Mouse (Mus musculus) CH12.LX (cell line): ENCODE data around the gene Eefsec. TPM values are rescaled to one million over a fixed set of nuclear protein-coding genes. Genes with fewer than 3 reads are reported as not detected.

Experiments
- DNase-seq: peaks from one replicate; pipeline ENCODE4 v3.0.0-alpha.2; 2013; ENCODE audit errors: extremely low read depth
- H3K27ac ChIP-seq: 2 replicates; pipeline ENCODE4 v1.5.1; 2012; ENCODE audit warnings: low read depth, mild to moderate bottlenecking, control low read depth, moderate library complexity; ENCODE audit not compliant: insufficient read depth
- H3K27me3 ChIP-seq: replicated peaks from 2 replicates; pipeline ENCODE3; 2012; ENCODE audit warnings: inconsistent platforms
- H3K36me3 ChIP-seq, 2 experiments: replicated peaks in 1 of 2; 2 replicates each; pipeline versions ENCODE3 to v1.6.1; 2012; ENCODE audit warnings: inconsistent platforms in 1 of 2, low read length in 1 of 2, mild to moderate bottlenecking in 1 of 2, mixed read lengths in 1 of 2, moderate library complexity in 1 of 2; ENCODE audit not compliant: control insufficient read depth in 1 of 2, insufficient read depth in 1 of 2
- H3K4me1 ChIP-seq, 2 experiments: 2 replicates each; pipeline ENCODE4 v1.6.1; 2012; ENCODE audit warnings: inconsistent platforms in 1 of 2, moderate library complexity in 1 of 2; ENCODE audit not compliant: insufficient read depth in 2 of 2, control insufficient read depth in 1 of 2
- H3K4me2 ChIP-seq: 2 replicates; pipeline ENCODE4 v1.6.1; 2012; ENCODE audit warnings: low read depth, mild to moderate bottlenecking, control low read depth; ENCODE audit not compliant: poor library complexity, insufficient read depth, severe bottlenecking
- H3K4me3 ChIP-seq, 3 experiments: fragments of 150-350 bp in 1 of 3; sonication (generic) in 1 of 3; replicated peaks in 1 of 3; 2 replicates each; pipeline versions ENCODE3 to v1.5.1; 2011 to 2012; ENCODE audit warnings: low read depth in 2 of 3, low read length in 2 of 3, mild to moderate bottlenecking in 2 of 3, moderate library complexity in 2 of 3, control low read depth in 1 of 3, improper control_type of control experiment in 1 of 3, inconsistent platforms in 1 of 3, mixed read lengths in 1 of 3; ENCODE audit not compliant: poor library complexity in 1 of 3
- H3K79me2 ChIP-seq: replicated peaks from 2 replicates; pipeline ENCODE4 v1.6.1; 2012; ENCODE audit warnings: mild to moderate bottlenecking, moderate library complexity; ENCODE audit not compliant: control insufficient read depth, poor library complexity, insufficient read depth, severe bottlenecking; ENCODE audit errors: extremely low read depth
- H3K9ac ChIP-seq: 2 replicates; pipeline ENCODE4 v1.6.1; 2012; ENCODE audit warnings: low read depth, mild to moderate bottlenecking, control low read depth, moderate library complexity; ENCODE audit not compliant: insufficient read depth
- H3K9me3 ChIP-seq: replicated peaks from 2 replicates; pipeline ENCODE3; 2012; ENCODE audit warnings: low read length, inconsistent platforms, mixed read lengths
- BHLHE40 ChIP-seq: IDR thresholded peaks from 2 replicates; pipeline ENCODE4 v1.6.1; 2011; ENCODE audit warnings: mild to moderate bottlenecking, low read depth, low read length, improper control_type of control experiment
- ETS1 ChIP-seq: conservative IDR thresholded peaks from 2 replicates; pipeline ENCODE4 v1.6.1; 2012; ENCODE audit warnings: low read depth, mild to moderate bottlenecking, inconsistent platforms, low read length, improper control_type of control experiment, moderate library complexity
- HCFC1 ChIP-seq: IDR thresholded peaks from 2 replicates; pipeline ENCODE4 v1.6.1; 2012; ENCODE audit warnings: low read depth, mild to moderate bottlenecking, inconsistent platforms, low read length, improper control_type of control experiment
- IRF4 ChIP-seq: IDR thresholded peaks from 2 replicates; pipeline ENCODE4 v1.6.1; 2014; ENCODE audit warnings: low read depth, mild to moderate bottlenecking, inconsistent platforms, low read length, improper control_type of control experiment
- JUN ChIP-seq: IDR thresholded peaks from 2 replicates; pipeline ENCODE4 v1.6.1; 2011; ENCODE audit warnings: low read depth, mild to moderate bottlenecking, low read length, improper control_type of control experiment, moderate library complexity; ENCODE audit not compliant: insufficient read depth
- JUND ChIP-seq: conservative IDR thresholded peaks from 2 replicates; pipeline ENCODE4 v1.6.1; 2011; ENCODE audit warnings: low read depth, low read length, improper control_type of control experiment
- MAFK ChIP-seq: IDR thresholded peaks from 2 replicates; pipeline ENCODE4 v1.6.1; 2011; ENCODE audit warnings: low read length, improper control_type of control experiment; ENCODE audit not compliant: insufficient replicate concordance
- NRF1 ChIP-seq: IDR thresholded peaks from 2 replicates; pipeline ENCODE4 v1.6.1; 2014; ENCODE audit warnings: low read depth, mild to moderate bottlenecking, inconsistent platforms, low read length, improper control_type of control experiment, moderate library complexity
- POLR2A ChIP-seq: IDR thresholded peaks from 2 replicates; pipeline ENCODE4 v1.6.1; 2011; ENCODE audit warnings: low read depth, mild to moderate bottlenecking, improper control_type of control experiment, low read length
- UBTF ChIP-seq: IDR thresholded peaks from 2 replicates; pipeline ENCODE4 v1.6.1; 2012; ENCODE audit warnings: low read depth, mild to moderate bottlenecking, inconsistent platforms, low read length, improper control_type of control experiment, moderate library complexity
- ZC3H11A ChIP-seq: IDR thresholded peaks from 2 replicates; pipeline ENCODE4 v1.6.1; 2012; ENCODE audit warnings: low read depth, mild to moderate bottlenecking, inconsistent platforms, low read length, improper control_type of control experiment
- ZMIZ1 ChIP-seq: IDR thresholded peaks from 2 replicates; pipeline ENCODE4 v1.6.1; 2012; ENCODE audit warnings: low read depth, mild to moderate bottlenecking, inconsistent platforms, low read length, improper control_type of control experiment
- dilution Hi-C: fragments of 300-500 bp; cut with MboI; formaldehyde crosslinking; loops from 2 replicates; pipeline ENCODE4 v1.14.3; 2020; ENCODE audit warnings: low sequenced_read_pairs; ENCODE audit not compliant: extremely low pct_unique_long_range_greater_than_20kb, extremely low pct_ligation_motif_present
- in situ Hi-C: fragments of 300-500 bp; cut with MboI; formaldehyde crosslinking; loops from 3 replicates; pipeline ENCODE4 v1.14.3; 2019; ENCODE audit warnings: low sequenced_read_pairs, low pct_ligation_motif_present, low pct_unique_long_range_greater_than_20kb, mixed read lengths
- polyA plus RNA-seq: library from polyadenylated mRNA; unstranded; fragments of >175 nt; gene quantifications from 2 replicates; pipeline ENCODE4 v1.2.1, GENCODE M21; 2012; ENCODE audit warnings: low read depth; ENCODE audit not compliant: insufficient read length
- total RNA-seq, 2 experiments: library from RNA; depleted of rRNA; stranded (reverse); fragments of 300-350 nt in 1 of 2; fragments of >200 nt in 1 of 2; gene quantifications; 2 replicates each; pipeline ENCODE4 v1.2.3; 2012 to 2014

Gene Eefsec
- total and polyA plus RNA-seq, 3 experiments: 26.2 to 48.8 (median 32.1) TPM

DNA sequence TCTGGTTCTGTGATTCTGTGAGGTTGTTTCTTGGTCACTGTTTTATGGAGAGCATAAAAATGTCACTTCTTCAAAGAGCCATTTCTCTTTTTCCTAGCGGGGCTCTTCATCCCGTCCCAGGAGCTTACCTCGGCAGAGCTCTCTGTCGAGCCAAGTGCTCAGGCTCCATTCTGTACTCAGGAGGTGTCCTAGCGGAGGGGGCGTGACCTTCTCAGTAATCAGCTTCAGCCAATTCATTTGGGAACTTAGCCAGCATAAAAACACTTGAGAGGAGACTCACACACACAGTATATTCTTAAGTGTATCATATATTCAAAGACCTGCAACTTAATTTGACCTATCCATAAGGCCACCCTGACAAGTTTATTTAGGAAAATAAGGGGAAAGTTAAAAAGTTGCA, 34.1 kb upstream of the Eefsec start:
- in situ Hi-C loops: no loop called here
- peaks cover 0 to 11% of the 10 kb centered on the region in 2 experiments; a peak in 2 of 4 replicates for H3K4me1 ChIP-seq
- H3K36me3 ChIP-seq: peaks cover 86 to 99% of the 10 kb centered on the region in 2 experiments
- H3K27me3 ChIP-seq: no peaks in the 10 kb centered on the region
- no peaks in the 10 kb centered on the region for H3K9me3 ChIP-seq
- no peak overlapping the region for H3K4me2 ChIP-seq
- no peak overlapping the region for H3K9ac ChIP-seq
- H3K27ac ChIP-seq: no peak overlapping the region
- TF ChIP-seq MAFK (no peak), POLR2A (no peak), ZC3H11A (no peak), HCFC1 (no peak)
- TF ChIP-seq, all 38 proteins: peak for 0
- no peak overlapping the region for H3K4me3 ChIP-seq
- dilution Hi-C loops: no loop called here
- H3K79me2 ChIP-seq: 0 out of 2 replicates have a peak, but pooled peaks cover 3% of the 10 kb centered on the region
- no peak for DNase-seq

GRCm38 (mm10) chr6:88469878-88470277, 23.5 kb upstream of the Eefsec start:
- in situ Hi-C loops: no loop called here
- dilution Hi-C loops: no loop called here
- H3K4me1 ChIP-seq: peaks cover 14 to 44% of the 10 kb centered on the region in 2 experiments
- no peak overlapping the region for H3K9ac ChIP-seq
- H3K9me3 ChIP-seq: no peaks in the 10 kb centered on the region
- TF ChIP-seq MAFK (peak; percentile 92), HCFC1 (no peak), NRF1 (no peak), UBTF (no peak), ETS1 (peak; percentile 16; the same call in 1 of the 2 replicates), JUN (peak; percentile 56; the same call in 1 of the 2 replicates), JUND (0 out of 2 replicates have a peak, but pooled peaks have one; percentile 24), POLR2A (no peak), ZMIZ1 (no peak), BHLHE40 (peak; percentile 29; the same call in 1 of the 2 replicates), IRF4 (peak; percentile 19; the same call in 1 of the 2 replicates)
- TF ChIP-seq, all 38 proteins: peak for 6
- H3K79me2 ChIP-seq: peaks cover 31% of the 10 kb centered on the region
- peak overlapping the region; percentile 39 for H3K27ac ChIP-seq
- no peaks in the 10 kb centered on the region for H3K27me3 ChIP-seq
- H3K4me3 ChIP-seq: no peak overlapping the region
- DNase-seq: peak; percentile 45
- peaks cover 65 to 81% of the 10 kb centered on the region in 2 experiments for H3K36me3 ChIP-seq
- no peak overlapping the region for H3K4me2 ChIP-seq
